Mouse (Mus musculus): ENCODE measurements around the gene Grk2. TPM values are rescaled to one million over a fixed set of nuclear protein-coding genes. Genes with fewer than 3 reads are reported as not detected.

Grk2 gene
- polyA plus RNA-seq, 1 experiment = 56.3 TPM

GRCm38 (mm10) chr19:4299126-4299525 is 6.9 kb downstream of the Grk2 start:
- TF ChIP-seq MAX (IDR thresholded peaks at IDR 0.05; ENCODE audit: low read depth) (no peak), CEBPB (IDR thresholded peaks at IDR 0.05; ENCODE audit: insufficient read depth, poor library complexity, severe bottlenecking) (no peak), MYOD1 (IDR thresholded peaks at IDR 0.05; ENCODE audit: control insufficient read depth in 1 of 3, insufficient read length in 2 of 3, low read depth in 2 of 3) (no peak), POLR2AphosphoS2 (IDR thresholded peaks at IDR 0.05; ENCODE audit: insufficient read length, low read depth) (no peak), POLR2A (IDR thresholded peaks at IDR 0.05; ENCODE audit: insufficient read length, low read depth) (no peak), USF1 (IDR thresholded peaks at IDR 0.05; ENCODE audit: low read depth) (no peak), MYOG (IDR thresholded peaks at IDR 0.05; ENCODE audit: control insufficient read depth in 1 of 3, insufficient read depth in 1 of 3, insufficient read length in 2 of 3, low read depth in 2 of 3) (no peak), TCF12 (IDR thresholded peaks at IDR 0.05; ENCODE audit: insufficient read depth, poor library complexity, severe bottlenecking) (no peak), E2F4 (IDR thresholded peaks at IDR 0.05; ENCODE audit: insufficient read depth) (no peak)
- no peak overlapping the region for H3K4me2 ChIP-seq (ENCODE audit: low read depth)
- H3ac ChIP-seq (ENCODE audit: control insufficient read depth, insufficient read length) = no peak overlapping the region
- no peak overlapping the region for H3K4me3 ChIP-seq
- H3K79me2 ChIP-seq (ENCODE audit: control insufficient read depth, insufficient read depth) = peaks cover 60% of the 10 kb centered on the region
- no peaks in the 10 kb centered on the region for H3K36me3 ChIP-seq (ENCODE audit: control insufficient read depth, insufficient read depth)
- H3K27me3 ChIP-seq (ENCODE audit: control insufficient read depth, insufficient read depth, insufficient read length) = no peaks in the 10 kb centered on the region

- peaks cover 54% of the 10 kb centered on the region for H3K79me2 ChIP-seq (ENCODE audit: control insufficient read depth, insufficient read depth)
- no peaks in the 10 kb centered on the region for H3K27me3 ChIP-seq (ENCODE audit: control insufficient read depth, insufficient read depth, insufficient read length)
- no peak overlapping the region for H3K4me3 ChIP-seq
- H3ac ChIP-seq (ENCODE audit: control insufficient read depth, insufficient read length) = no peak overlapping the region
- H3K4me2 ChIP-seq (ENCODE audit: low read depth) = no peak overlapping the region
- TF ChIP-seq SRF (IDR thresholded peaks at IDR 0.05; ENCODE audit: control insufficient read depth, insufficient read length, low read depth) (no peak), MYOD1 (IDR thresholded peaks at IDR 0.05; ENCODE audit: control insufficient read depth in 1 of 3, insufficient read length in 2 of 3, low read depth in 2 of 3) (no peak), POLR2A (IDR thresholded peaks at IDR 0.05; ENCODE audit: insufficient read length, low read depth) (no peak), MAX (IDR thresholded peaks at IDR 0.05; ENCODE audit: low read depth) (no peak), POLR2AphosphoS2 (IDR thresholded peaks at IDR 0.05; ENCODE audit: insufficient read length, low read depth) (no peak), TCF12 (IDR thresholded peaks at IDR 0.05; ENCODE audit: insufficient read depth, poor library complexity, severe bottlenecking) (no peak), TCF3 (IDR thresholded peaks at IDR 0.05; ENCODE audit: insufficient read length, low read depth) (no peak), CEBPB (IDR thresholded peaks at IDR 0.05; ENCODE audit: insufficient read depth, poor library complexity, severe bottlenecking) (no peak), E2F4 (IDR thresholded peaks at IDR 0.05; ENCODE audit: insufficient read depth) (no peak), MYOG (IDR thresholded peaks at IDR 0.05; ENCODE audit: control insufficient read depth in 1 of 3, insufficient read depth in 1 of 3, insufficient read length in 2 of 3, low read depth in 2 of 3) (no peak), REST (IDR thresholded peaks at IDR 0.05; ENCODE audit: insufficient read depth, insufficient read length) (no peak)
- no peaks in the 10 kb centered on the region for H3K36me3 ChIP-seq (ENCODE audit: control insufficient read depth, insufficient read depth)
These were observed 7.5 kb downstream of the Grk2 start for GRCm38 (mm10) chr19:4298322-4299121.

GRCm38 (mm10) chr19:4297851-4298250 is 8.2 kb downstream of the Grk2 start:
- Histone ChIP-seq H3K4me3 (no peak overlapping the region), H3K36me3 (ENCODE audit: control insufficient read depth, insufficient read depth) (no peaks in the 10 kb centered on the region), H3K79me2 (ENCODE audit: control insufficient read depth, insufficient read depth) (peaks cover 52% of the 10 kb centered on the region), H3K4me2 (ENCODE audit: low read depth) (no peak overlapping the region), H3ac (ENCODE audit: control insufficient read depth, insufficient read length) (no peak overlapping the region), H3K27me3 (ENCODE audit: control insufficient read depth, insufficient read depth, insufficient read length) (no peaks in the 10 kb centered on the region)
- no peak for TF ChIP-seq TCF3 (IDR thresholded peaks at IDR 0.05; ENCODE audit: insufficient read length, low read depth)
- no peak for TF ChIP-seq SRF (IDR thresholded peaks at IDR 0.05; ENCODE audit: control insufficient read depth, insufficient read length, low read depth)
- TF ChIP-seq TCF12 (IDR thresholded peaks at IDR 0.05; ENCODE audit: insufficient read depth, poor library complexity, severe bottlenecking) = no peak
- no peak for TF ChIP-seq MYOD1 (IDR thresholded peaks at IDR 0.05; ENCODE audit: control insufficient read depth in 1 of 3, insufficient read length in 2 of 3, low read depth in 2 of 3)
- TF ChIP-seq POLR2AphosphoS2 (IDR thresholded peaks at IDR 0.05; ENCODE audit: insufficient read length, low read depth) = no peak
- TF ChIP-seq MAX (IDR thresholded peaks at IDR 0.05; ENCODE audit: low read depth) = no peak
- TF ChIP-seq E2F4 (IDR thresholded peaks at IDR 0.05; ENCODE audit: insufficient read depth) = no peak
- TF ChIP-seq CEBPB (IDR thresholded peaks at IDR 0.05; ENCODE audit: insufficient read depth, poor library complexity, severe bottlenecking) = no peak

DNA sequence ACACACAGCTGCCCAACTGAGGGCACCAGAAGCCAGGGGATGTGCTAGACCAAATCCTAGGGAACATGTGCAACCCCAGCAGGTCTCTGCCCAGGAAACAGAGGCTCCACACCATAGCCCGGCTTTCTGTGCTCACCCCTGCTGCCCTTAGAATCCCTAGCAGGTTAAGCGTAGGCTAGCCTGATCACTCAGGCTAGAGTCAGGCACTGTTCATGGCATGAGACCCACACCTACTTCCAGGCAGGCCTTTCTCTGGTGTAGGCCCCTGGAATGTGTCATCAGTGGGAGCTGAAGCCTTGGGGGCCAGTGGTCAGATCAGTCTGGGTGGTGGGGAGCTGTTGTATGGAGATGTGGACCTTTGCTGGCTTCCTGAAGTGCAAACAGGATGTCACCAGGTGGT is 9.4 kb downstream of the Grk2 start:
- no peak overlapping the region for H3ac ChIP-seq (ENCODE audit: control insufficient read depth, insufficient read length)
- H3K36me3 ChIP-seq (ENCODE audit: control insufficient read depth, insufficient read depth) = peaks cover 9% of the 10 kb centered on the region
- no peaks in the 10 kb centered on the region for H3K27me3 ChIP-seq (ENCODE audit: control insufficient read depth, insufficient read depth, insufficient read length)
- H3K4me2 ChIP-seq (ENCODE audit: low read depth) = no peak overlapping the region
- no peak for TF ChIP-seq POLR2A (IDR thresholded peaks at IDR 0.05; ENCODE audit: insufficient read length, low read depth)
- TF ChIP-seq MAX (IDR thresholded peaks at IDR 0.05; ENCODE audit: low read depth) = no peak
- TF ChIP-seq SRF (IDR thresholded peaks at IDR 0.05; ENCODE audit: control insufficient read depth, insufficient read length, low read depth) = no peak
- no peak for TF ChIP-seq MYOG (IDR thresholded peaks at IDR 0.05; ENCODE audit: control insufficient read depth in 1 of 3, insufficient read depth in 1 of 3, insufficient read length in 2 of 3, low read depth in 2 of 3)
- no peak for TF ChIP-seq E2F4 (IDR thresholded peaks at IDR 0.05; ENCODE audit: insufficient read depth)
- no peak for TF ChIP-seq REST (IDR thresholded peaks at IDR 0.05; ENCODE audit: insufficient read depth, insufficient read length)
- TF ChIP-seq MYOD1 (IDR thresholded peaks at IDR 0.05; ENCODE audit: control insufficient read depth in 1 of 3, insufficient read length in 2 of 3, low read depth in 2 of 3) = no peak
- TF ChIP-seq TCF12 (IDR thresholded peaks at IDR 0.05; ENCODE audit: insufficient read depth, poor library complexity, severe bottlenecking) = no peak
- TF ChIP-seq USF1 (IDR thresholded peaks at IDR 0.05; ENCODE audit: low read depth) = no peak
- TF ChIP-seq CEBPB (IDR thresholded peaks at IDR 0.05; ENCODE audit: insufficient read depth, poor library complexity, severe bottlenecking) = no peak
- TF ChIP-seq TCF3 (IDR thresholded peaks at IDR 0.05; ENCODE audit: insufficient read length, low read depth) = no peak
- TF ChIP-seq POLR2AphosphoS2 (IDR thresholded peaks at IDR 0.05; ENCODE audit: insufficient read length, low read depth) = no peak
- H3K4me3 ChIP-seq = no peak overlapping the region
- peaks cover 39% of the 10 kb centered on the region for H3K79me2 ChIP-seq (ENCODE audit: control insufficient read depth, insufficient read depth)

All from myocyte (in vitro differentiated cells).